Mouse (Mus musculus): Measurements from ENCODE around the gene Tmeff1. TPM values are rescaled to one million over a fixed set of nuclear protein-coding genes. Genes with fewer than 3 reads are reported as not detected.

Gene Tmeff1
- polyA plus RNA-seq, 1 experiment, result 0.58 TPM

GRCm38 (mm10) chr4:48591390-48591789 lies 6.4 kb downstream of the Tmeff1 start:
- no peak overlapping the region for H3K27ac ChIP-seq (ENCODE audit: insufficient read depth, low read length)
- no peak overlapping the region for H3K4me3 ChIP-seq (ENCODE audit: extremely low read depth, insufficient read depth, insufficient read length)
- H3K27me3 ChIP-seq (ENCODE audit: control insufficient read depth, insufficient read depth, low read length), result no peaks in the 10 kb centered on the region
- TF ChIP-seq POLR2A (IDR thresholded peaks at IDR 0.05; ENCODE audit: low read depth, low read length) (no peak), CTCF (IDR thresholded peaks at IDR 0.05; ENCODE audit: extremely low read depth, insufficient read depth, insufficient read length, insufficient replicate concordance) (no peak)
- H3K36me3 ChIP-seq (ENCODE audit: control insufficient read depth, insufficient read depth, low read length), result no peaks in the 10 kb centered on the region
- no peak for DNase-seq (ENCODE audit: low read depth in 1 of 2, low spot score in 2 of 2)
- H3K4me1 ChIP-seq (ENCODE audit: control insufficient read depth, insufficient read depth, insufficient read length), result peaks cover 8% of the 10 kb centered on the region; the same call in 1 of the 2 replicates
- WGBS, result 92% methylated on average over 3 of the region's 3 CpGs

GRCm38 (mm10) chr4:48592328-48592727 lies 7.4 kb downstream of the Tmeff1 start:
- DNase-seq (ENCODE audit: low read depth in 1 of 2, low spot score in 2 of 2), result peak; percentile 10 to 27
- H3K36me3 ChIP-seq (ENCODE audit: control insufficient read depth, insufficient read depth, low read length), result no peaks in the 10 kb centered on the region
- WGBS, result 15% methylated on average over 5 of the region's 5 CpGs
- no peak for TF ChIP-seq CTCF (IDR thresholded peaks at IDR 0.05; ENCODE audit: extremely low read depth, insufficient read depth, insufficient read length, insufficient replicate concordance)
- no peak for TF ChIP-seq POLR2A (IDR thresholded peaks at IDR 0.05; ENCODE audit: low read depth, low read length)
- no peaks in the 10 kb centered on the region for H3K27me3 ChIP-seq (ENCODE audit: control insufficient read depth, insufficient read depth, low read length)
- H3K4me3 ChIP-seq (ENCODE audit: extremely low read depth, insufficient read depth, insufficient read length), result no peak overlapping the region
- peaks cover 8% of the 10 kb centered on the region; the same call in 1 of the 2 replicates for H3K4me1 ChIP-seq (ENCODE audit: control insufficient read depth, insufficient read depth, insufficient read length)
- H3K27ac ChIP-seq (ENCODE audit: insufficient read depth, low read length), result peak overlapping the region; percentile 69

- no peaks in the 10 kb centered on the region for H3K36me3 ChIP-seq (ENCODE audit: control insufficient read depth, insufficient read depth, low read length)
- peak overlapping the region; percentile 69 for H3K27ac ChIP-seq (ENCODE audit: insufficient read depth, low read length)
- DNase-seq (ENCODE audit: low read depth in 1 of 2, low spot score in 2 of 2), result no peak
- 50% methylated on average over 7 of the region's 7 CpGs for WGBS
- TF ChIP-seq POLR2A (IDR thresholded peaks at IDR 0.05; ENCODE audit: low read depth, low read length), result no peak
- TF ChIP-seq CTCF (IDR thresholded peaks at IDR 0.05; ENCODE audit: extremely low read depth, insufficient read depth, insufficient read length, insufficient replicate concordance), result no peak
- H3K4me1 ChIP-seq (ENCODE audit: control insufficient read depth, insufficient read depth, insufficient read length), result peaks cover 8% of the 10 kb centered on the region; the same call in 1 of the 2 replicates
- no peak overlapping the region for H3K4me3 ChIP-seq (ENCODE audit: extremely low read depth, insufficient read depth, insufficient read length)
- H3K27me3 ChIP-seq (ENCODE audit: control insufficient read depth, insufficient read depth, low read length), result no peaks in the 10 kb centered on the region
Observed at GRCm38 (mm10) chr4:48592844-48593243, 7.9 kb downstream of the Tmeff1 start.

GRCm38 (mm10) chr4:48596111-48596510 lies 11.1 kb downstream of the Tmeff1 start:
- Histone ChIP-seq H3K27ac (ENCODE audit: insufficient read depth, low read length) (no peak overlapping the region), H3K4me3 (ENCODE audit: extremely low read depth, insufficient read depth, insufficient read length) (no peak overlapping the region), H3K36me3 (ENCODE audit: control insufficient read depth, insufficient read depth, low read length) (no peaks in the 10 kb centered on the region), H3K27me3 (ENCODE audit: control insufficient read depth, insufficient read depth, low read length) (no peaks in the 10 kb centered on the region), H3K4me1 (ENCODE audit: control insufficient read depth, insufficient read depth, insufficient read length) (peaks cover 8% of the 10 kb centered on the region; the same call in 1 of the 2 replicates)
- DNase-seq (ENCODE audit: low read depth in 1 of 2, low spot score in 2 of 2), result no peak
- 91% methylated on average over 7 of the region's 7 CpGs for WGBS
- no peak for TF ChIP-seq POLR2A (IDR thresholded peaks at IDR 0.05; ENCODE audit: low read depth, low read length)
- TF ChIP-seq CTCF (IDR thresholded peaks at IDR 0.05; ENCODE audit: extremely low read depth, insufficient read depth, insufficient read length, insufficient replicate concordance), result no peak

- WGBS, result 93% methylated on average over 3 of the region's 3 CpGs
- H3K4me3 ChIP-seq (ENCODE audit: extremely low read depth, insufficient read depth, insufficient read length), result no peak overlapping the region
- H3K4me1 ChIP-seq (ENCODE audit: control insufficient read depth, insufficient read depth, insufficient read length), result no peaks in the 10 kb centered on the region
- DNase-seq (ENCODE audit: low read depth in 1 of 2, low spot score in 2 of 2), result no peak
- TF ChIP-seq POLR2A (IDR thresholded peaks at IDR 0.05; ENCODE audit: low read depth, low read length) (no peak), CTCF (IDR thresholded peaks at IDR 0.05; ENCODE audit: extremely low read depth, insufficient read depth, insufficient read length, insufficient replicate concordance) (no peak)
- H3K27me3 ChIP-seq (ENCODE audit: control insufficient read depth, insufficient read depth, low read length), result no peaks in the 10 kb centered on the region
- no peaks in the 10 kb centered on the region for H3K36me3 ChIP-seq (ENCODE audit: control insufficient read depth, insufficient read depth, low read length)
- no peak overlapping the region for H3K27ac ChIP-seq (ENCODE audit: insufficient read depth, low read length)
Observed at GRCm38 (mm10) chr4:48605650-48606049, 20.7 kb downstream of the Tmeff1 start.

GRCm38 (mm10) chr4:48609485-48609884 lies 24.5 kb downstream of the Tmeff1 start:
- TF ChIP-seq CTCF (IDR thresholded peaks at IDR 0.05; ENCODE audit: extremely low read depth, insufficient read depth, insufficient read length, insufficient replicate concordance), result no peak
- no peak for TF ChIP-seq POLR2A (IDR thresholded peaks at IDR 0.05; ENCODE audit: low read depth, low read length)

GRCm38 (mm10) chr4:48610251-48610650 lies 25.3 kb downstream of the Tmeff1 start:
- H3K27ac ChIP-seq (ENCODE audit: insufficient read depth, low read length), result no peak overlapping the region
- H3K36me3 ChIP-seq (ENCODE audit: control insufficient read depth, insufficient read depth, low read length), result no peaks in the 10 kb centered on the region
- H3K4me1 ChIP-seq (ENCODE audit: control insufficient read depth, insufficient read depth, insufficient read length), result no peaks in the 10 kb centered on the region
- H3K27me3 ChIP-seq (ENCODE audit: control insufficient read depth, insufficient read depth, low read length), result no peaks in the 10 kb centered on the region
- no peak for DNase-seq (ENCODE audit: low read depth in 1 of 2, low spot score in 2 of 2)
- 92% methylated on average over 6 of the region's 6 CpGs for WGBS
- H3K4me3 ChIP-seq (ENCODE audit: extremely low read depth, insufficient read depth, insufficient read length), result no peak overlapping the region
- TF ChIP-seq POLR2A (IDR thresholded peaks at IDR 0.05; ENCODE audit: low read depth, low read length) (no peak), CTCF (IDR thresholded peaks at IDR 0.05; ENCODE audit: extremely low read depth, insufficient read depth, insufficient read length, insufficient replicate concordance) (no peak)

More at GRCm38 (mm10) chr4:48609485-48609884, 24.5 kb downstream of the Tmeff1 start:
- H3K27me3 ChIP-seq (ENCODE audit: control insufficient read depth, insufficient read depth, low read length), result no peaks in the 10 kb centered on the region
- no peak overlapping the region for H3K27ac ChIP-seq (ENCODE audit: insufficient read depth, low read length)
- no peak overlapping the region for H3K4me3 ChIP-seq (ENCODE audit: extremely low read depth, insufficient read depth, insufficient read length)
- no peak for DNase-seq (ENCODE audit: low read depth in 1 of 2, low spot score in 2 of 2)
- WGBS, result 88% methylated on average over 9 of the region's 9 CpGs
- H3K4me1 ChIP-seq (ENCODE audit: control insufficient read depth, insufficient read depth, insufficient read length), result no peaks in the 10 kb centered on the region
- H3K36me3 ChIP-seq (ENCODE audit: control insufficient read depth, insufficient read depth, low read length), result no peaks in the 10 kb centered on the region
